Mouse (Mus musculus): ENCODE data around the gene Abhd11. TPM values are rescaled to one million over a fixed set of nuclear protein-coding genes. Genes with fewer than 3 reads are reported as not detected.
"Not testable (repeated sequence)": the region's sequence is repeated elsewhere in the genome, so short reads cannot be mapped to it uniquely, and the experiment has no call there.

Abhd11 gene
- total RNA-seq (2014; fragmentation: Nextera tagmentation) (21.7 and 36.1 TPM in 2 replicates), total RNA-seq (2017) (37.2 and 45.1 TPM in 2 replicates), polyA plus RNA-seq (2012) (61.2 and 65.9 TPM in 2 replicates)

- DNase-seq (ENCODE audit: low spot score) (peak; percentile 90), ATAC-seq (ENCODE audit: extremely low read depth, insufficient number of reproducible peaks, low FRiP score, poor library complexity, severe bottlenecking) (peak; percentile 79)
- TF ChIP-seq POLR2AphosphoS5 (IDR thresholded peaks at IDR 0.05; ENCODE audit: insufficient replicate concordance, low read depth, low read length) (no peak; the same call in 1 of the 2 replicates), TAL1 (conservative IDR thresholded peaks at IDR 0.05; ENCODE audit: low read depth, low read length) (no peak)
- peaks cover 57% of the 10 kb centered on the region for H3K4me1 ChIP-seq (ENCODE audit: insufficient read depth, low read depth, low read length)
- H3K36me3 ChIP-seq (replicated peaks) = peaks cover 33% of the 10 kb centered on the region
- no peaks in the 10 kb centered on the region for H3K27me3 ChIP-seq (ENCODE audit: insufficient read depth, low read length)
- H3K4me3 ChIP-seq (ENCODE audit: low read depth, low read length) = peak within 1 kb of the TSS; percentile 84
- H3K9me3 ChIP-seq (replicated peaks) = no peaks in the 10 kb centered on the region
Measured at GRCm38 (mm10) chr5:135008671-135009589, at the start of gene Abhd11. TSS of gene Abhd11 (plus strand) at chr5:135009152.

GRCm38 (mm10) chr5:134960430-134960829 is 48.5 kb upstream of the Abhd11 start:
- no peaks in the 10 kb centered on the region for H3K9me3 ChIP-seq (replicated peaks)
- peaks cover 30% of the 10 kb centered on the region for H3K4me1 ChIP-seq (ENCODE audit: insufficient read depth, low read depth, low read length)
- H3K36me3 ChIP-seq (replicated peaks) = no peaks in the 10 kb centered on the region
- no peak overlapping the region for H3K4me3 ChIP-seq (ENCODE audit: low read depth, low read length)
- peaks cover 11% of the 10 kb centered on the region; the same call in 1 of the 2 replicates for H3K27me3 ChIP-seq (ENCODE audit: insufficient read depth, low read length)
- ATAC-seq (ENCODE audit: extremely low read depth, insufficient number of reproducible peaks, low FRiP score, poor library complexity, severe bottlenecking) = no peak
- no peak for TF ChIP-seq GATA2 (IDR thresholded peaks at IDR 0.05; ENCODE audit: borderline replicate concordance, low read depth, low read length)
- TF ChIP-seq CTCF (IDR thresholded peaks at IDR 0.05; ENCODE audit: low read depth, low read length) = no peak
- no peak for TF ChIP-seq POLR2AphosphoS5 (IDR thresholded peaks at IDR 0.05; ENCODE audit: insufficient replicate concordance, low read depth, low read length)
- no peak for TF ChIP-seq TAL1 (conservative IDR thresholded peaks at IDR 0.05; ENCODE audit: low read depth, low read length)
- no peak for DNase-seq (ENCODE audit: low spot score)

GRCm38 (mm10) chr5:134961519-134961918 is 47.4 kb upstream of the Abhd11 start:
- Histone ChIP-seq H3K4me1 (ENCODE audit: insufficient read depth, low read depth, low read length) (peaks cover 41% of the 10 kb centered on the region), H3K36me3 (replicated peaks) (no peaks in the 10 kb centered on the region), H3K4me3 (ENCODE audit: low read depth, low read length) (no peak overlapping the region), H3K27me3 (ENCODE audit: insufficient read depth, low read length) (peaks cover 6% of the 10 kb centered on the region; the same call in 1 of the 2 replicates), H3K9me3 (replicated peaks) (no peaks in the 10 kb centered on the region)
- ATAC-seq (ENCODE audit: extremely low read depth, insufficient number of reproducible peaks, low FRiP score, poor library complexity, severe bottlenecking) = no peak
- no peak for TF ChIP-seq POLR2AphosphoS5 (IDR thresholded peaks at IDR 0.05; ENCODE audit: insufficient replicate concordance, low read depth, low read length)
- no peak for TF ChIP-seq GATA1 (IDR thresholded peaks at IDR 0.05; ENCODE audit: borderline replicate concordance, low read length)
- TF ChIP-seq TAL1 (conservative IDR thresholded peaks at IDR 0.05; ENCODE audit: low read depth, low read length) = no peak
- no peak for DNase-seq (ENCODE audit: low spot score)

- no peak for ATAC-seq (ENCODE audit: extremely low read depth, insufficient number of reproducible peaks, low FRiP score, poor library complexity, severe bottlenecking)
- Histone ChIP-seq H3K4me3 (ENCODE audit: low read depth, low read length) (no peak overlapping the region), H3K27me3 (ENCODE audit: insufficient read depth, low read length) (no peaks in the 10 kb centered on the region), H3K9me3 (replicated peaks) (no peaks in the 10 kb centered on the region), H3K36me3 (replicated peaks) (no peaks in the 10 kb centered on the region), H3K4me1 (ENCODE audit: insufficient read depth, low read depth, low read length) (peaks cover 49% of the 10 kb centered on the region)
- TF ChIP-seq TAL1 (conservative IDR thresholded peaks at IDR 0.05; ENCODE audit: low read depth, low read length) (no peak), CTCF (IDR thresholded peaks at IDR 0.05; ENCODE audit: low read depth, low read length) (no peak), POLR2AphosphoS5 (IDR thresholded peaks at IDR 0.05; ENCODE audit: insufficient replicate concordance, low read depth, low read length) (no peak), GATA1 (IDR thresholded peaks at IDR 0.05; ENCODE audit: borderline replicate concordance, low read length) (no peak), GATA2 (IDR thresholded peaks at IDR 0.05; ENCODE audit: borderline replicate concordance, low read depth, low read length) (no peak)
- no peak for DNase-seq (ENCODE audit: low spot score)
Measured at GRCm38 (mm10) chr5:134963546-134963945, 45.4 kb upstream of the Abhd11 start.

- not testable (repeated sequence) for H3K4me3 ChIP-seq (ENCODE audit: low read depth, low read length); ATAC-seq (ENCODE audit: extremely low read depth, insufficient number of reproducible peaks, low FRiP score, poor library complexity, severe bottlenecking); H3K36me3 ChIP-seq (replicated peaks); H3K27me3 ChIP-seq (ENCODE audit: insufficient read depth, low read length); DNase-seq (ENCODE audit: low spot score); H3K9me3 ChIP-seq (replicated peaks)
- peaks cover 49% of the 10 kb centered on the region for H3K4me1 ChIP-seq (ENCODE audit: insufficient read depth, low read depth, low read length)
Measured at GRCm38 (mm10) chr5:134964655-134965054, 44.3 kb upstream of the Abhd11 start.

- Histone ChIP-seq H3K36me3 (replicated peaks) (no peaks in the 10 kb centered on the region), H3K4me1 (ENCODE audit: insufficient read depth, low read depth, low read length) (peaks cover 47% of the 10 kb centered on the region), H3K27me3 (ENCODE audit: insufficient read depth, low read length) (no peaks in the 10 kb centered on the region), H3K4me3 (ENCODE audit: low read depth, low read length) (peak overlapping the region; percentile 66; the same call in 1 of the 2 replicates), H3K9me3 (replicated peaks) (no peaks in the 10 kb centered on the region)
- TF ChIP-seq CTCF (IDR thresholded peaks at IDR 0.05; ENCODE audit: low read depth, low read length) (peak; percentile 51), GATA2 (IDR thresholded peaks at IDR 0.05; ENCODE audit: borderline replicate concordance, low read depth, low read length) (no peak), TAL1 (conservative IDR thresholded peaks at IDR 0.05; ENCODE audit: low read depth, low read length) (no peak)
- DNase-seq (ENCODE audit: low spot score) (peak; percentile 52), ATAC-seq (ENCODE audit: extremely low read depth, insufficient number of reproducible peaks, low FRiP score, poor library complexity, severe bottlenecking) (no peak)
Measured at GRCm38 (mm10) chr5:134965473-134965851, 43.5 kb upstream of the Abhd11 start.
